Mouse (Mus musculus): Measurements from ENCODE around the gene Babam2. TPM values are rescaled to one million over a fixed set of nuclear protein-coding genes. Genes with fewer than 3 reads are reported as not detected.

Babam2 gene
- polyA plus RNA-seq, 1 experiment from 2014 or later, result 22.1 TPM

- no peak overlapping the region for H3K4me2 ChIP-seq (ENCODE audit: low read depth, low read length)
- no peak overlapping the region for H3K27ac ChIP-seq (ENCODE audit: low read depth)
- ATAC-seq (no peak), DNase-seq (no peak)
- no peaks in the 10 kb centered on the region for H3K9me3 ChIP-seq (ENCODE audit: low read length)
- no peak overlapping the region for H3K4me3 ChIP-seq (ENCODE audit: low read depth, low read length)
- peaks cover 11% of the 10 kb centered on the region for H3K4me1 ChIP-seq (ENCODE audit: insufficient read depth)
- TF ChIP-seq EP300 (IDR thresholded peaks at IDR 0.05; ENCODE audit: low read depth) (no peak), CTCF (IDR thresholded peaks at IDR 0.05; ENCODE audit: low read depth) (no peak)
- H3K9ac ChIP-seq (replicated peaks), result no peak overlapping the region
- H3K27me3 ChIP-seq (ENCODE audit: insufficient read depth, low read length), result no peaks in the 10 kb centered on the region
- 81% methylated on average over 1 of the region's 1 CpGs for whole genome bisulfite sequencing (ENCODE audit: insufficient replicate concordance)
- H3K36me3 ChIP-seq (replicated peaks; ENCODE audit: insufficient read depth, low read length), result no peaks in the 10 kb centered on the region
These were observed 114.1 kb downstream of the Babam2 start for GRCm38 (mm10) chr5:31811663-31812001.

- WGBS (ENCODE audit: insufficient replicate concordance), result 83% methylated on average over 6 of the region's 6 CpGs
- H3K4me2 ChIP-seq (ENCODE audit: low read depth, low read length), result no peak overlapping the region
These were observed 115.7 kb downstream of the Babam2 start for GRCm38 (mm10) chr5:31813156-31813675.

GRCm38 (mm10) chr5:31814068-31814467 lies 116.6 kb downstream of the Babam2 start:
- Histone ChIP-seq H3K27ac (ENCODE audit: low read depth) (no peak overlapping the region), H3K4me2 (ENCODE audit: low read depth, low read length) (no peak overlapping the region), H3K9ac (replicated peaks) (no peak overlapping the region), H3K27me3 (ENCODE audit: insufficient read depth, low read length) (no peaks in the 10 kb centered on the region), H3K9me3 (ENCODE audit: low read length) (no peaks in the 10 kb centered on the region), H3K4me3 (ENCODE audit: low read depth, low read length) (no peak overlapping the region), H3K36me3 (replicated peaks; ENCODE audit: insufficient read depth, low read length) (no peaks in the 10 kb centered on the region), H3K4me1 (ENCODE audit: insufficient read depth) (peaks cover 11% of the 10 kb centered on the region)
- WGBS (ENCODE audit: insufficient replicate concordance), result 64% methylated on average over 4 of the region's 4 CpGs
- DNase-seq, result no peak
- ATAC-seq, result no peak
- TF ChIP-seq EP300 (IDR thresholded peaks at IDR 0.05; ENCODE audit: low read depth) (no peak), CTCF (IDR thresholded peaks at IDR 0.05; ENCODE audit: low read depth) (no peak)

More at GRCm38 (mm10) chr5:31813156-31813675, 115.7 kb downstream of the Babam2 start:
- no peak for TF ChIP-seq EP300 (IDR thresholded peaks at IDR 0.05; ENCODE audit: low read depth)
- TF ChIP-seq CTCF (IDR thresholded peaks at IDR 0.05; ENCODE audit: low read depth), result no peak
- ATAC-seq (no peak), DNase-seq (no peak)
- Histone ChIP-seq H3K9ac (replicated peaks) (no peak overlapping the region), H3K9me3 (ENCODE audit: low read length) (no peaks in the 10 kb centered on the region), H3K4me1 (ENCODE audit: insufficient read depth) (peaks cover 11% of the 10 kb centered on the region), H3K4me3 (ENCODE audit: low read depth, low read length) (no peak overlapping the region), H3K27ac (ENCODE audit: low read depth) (no peak overlapping the region), H3K36me3 (replicated peaks; ENCODE audit: insufficient read depth, low read length) (no peaks in the 10 kb centered on the region), H3K27me3 (ENCODE audit: insufficient read depth, low read length) (no peaks in the 10 kb centered on the region)

GRCm38 (mm10) chr5:31815129-31815528 lies 117.6 kb downstream of the Babam2 start:
- WGBS (ENCODE audit: insufficient replicate concordance), result 75% methylated on average over 7 of the region's 7 CpGs
- H3K36me3 ChIP-seq (replicated peaks; ENCODE audit: insufficient read depth, low read length), result no peaks in the 10 kb centered on the region
- no peak overlapping the region for H3K9ac ChIP-seq (replicated peaks)
- H3K4me1 ChIP-seq (ENCODE audit: insufficient read depth), result peaks cover 10% of the 10 kb centered on the region
- TF ChIP-seq EP300 (IDR thresholded peaks at IDR 0.05; ENCODE audit: low read depth) (no peak), CTCF (IDR thresholded peaks at IDR 0.05; ENCODE audit: low read depth) (no peak)
- no peaks in the 10 kb centered on the region for H3K9me3 ChIP-seq (ENCODE audit: low read length)
- H3K27ac ChIP-seq (ENCODE audit: low read depth), result no peak overlapping the region
- no peak overlapping the region for H3K4me3 ChIP-seq (ENCODE audit: low read depth, low read length)
- ATAC-seq (no peak), DNase-seq (no peak)
- no peaks in the 10 kb centered on the region for H3K27me3 ChIP-seq (ENCODE audit: insufficient read depth, low read length)
- no peak overlapping the region for H3K4me2 ChIP-seq (ENCODE audit: low read depth, low read length)

GRCm38 (mm10) chr5:31816082-31816481 lies 118.6 kb downstream of the Babam2 start:
- Histone ChIP-seq H3K27me3 (ENCODE audit: insufficient read depth, low read length) (no peaks in the 10 kb centered on the region), H3K4me3 (ENCODE audit: low read depth, low read length) (no peak overlapping the region), H3K36me3 (replicated peaks; ENCODE audit: insufficient read depth, low read length) (no peaks in the 10 kb centered on the region), H3K9ac (replicated peaks) (no peak overlapping the region), H3K27ac (ENCODE audit: low read depth) (no peak overlapping the region), H3K9me3 (ENCODE audit: low read length) (no peaks in the 10 kb centered on the region), H3K4me2 (ENCODE audit: low read depth, low read length) (no peak overlapping the region), H3K4me1 (ENCODE audit: insufficient read depth) (peaks cover under 1% of the 10 kb centered on the region)
- WGBS (ENCODE audit: insufficient replicate concordance), result 83% methylated on average over 1 of the region's 1 CpGs
- TF ChIP-seq EP300 (IDR thresholded peaks at IDR 0.05; ENCODE audit: low read depth) (no peak), CTCF (IDR thresholded peaks at IDR 0.05; ENCODE audit: low read depth) (no peak)
- DNase-seq (no peak), ATAC-seq (no peak)

GRCm38 (mm10) chr5:31820801-31821200 lies 123.3 kb downstream of the Babam2 start:
- H3K36me3 ChIP-seq (replicated peaks; ENCODE audit: insufficient read depth, low read length), result no peaks in the 10 kb centered on the region
- no peak for TF ChIP-seq CTCF (IDR thresholded peaks at IDR 0.05; ENCODE audit: low read depth)
- no peak for TF ChIP-seq EP300 (IDR thresholded peaks at IDR 0.05; ENCODE audit: low read depth)
- no peak overlapping the region for H3K4me2 ChIP-seq (ENCODE audit: low read depth, low read length)
- H3K9me3 ChIP-seq (ENCODE audit: low read length), result no peaks in the 10 kb centered on the region
- H3K9ac ChIP-seq (replicated peaks), result no peak overlapping the region
- no peak overlapping the region for H3K27ac ChIP-seq (ENCODE audit: low read depth)
- no peak overlapping the region for H3K4me3 ChIP-seq (ENCODE audit: low read depth, low read length)
- DNase-seq, result no peak
- H3K4me1 ChIP-seq (ENCODE audit: insufficient read depth), result peaks cover 5% of the 10 kb centered on the region; the same call in 1 of the 2 replicates
- WGBS (ENCODE audit: insufficient replicate concordance), result 74% methylated on average over 3 of the region's 3 CpGs
- H3K27me3 ChIP-seq (ENCODE audit: insufficient read depth, low read length), result no peaks in the 10 kb centered on the region
- no peak for ATAC-seq

- H3K4me1 ChIP-seq (ENCODE audit: insufficient read depth), result peaks cover 5% of the 10 kb centered on the region; the same call in 1 of the 2 replicates
- H3K4me3 ChIP-seq (ENCODE audit: low read depth, low read length), result no peak overlapping the region
- H3K36me3 ChIP-seq (replicated peaks; ENCODE audit: insufficient read depth, low read length), result no peaks in the 10 kb centered on the region
- no peak overlapping the region for H3K4me2 ChIP-seq (ENCODE audit: low read depth, low read length)
- no peaks in the 10 kb centered on the region for H3K27me3 ChIP-seq (ENCODE audit: insufficient read depth, low read length)
- H3K27ac ChIP-seq (ENCODE audit: low read depth), result no peak overlapping the region
- H3K9ac ChIP-seq (replicated peaks), result no peak overlapping the region
- 80% methylated on average over 1 of the region's 1 CpGs for WGBS (ENCODE audit: insufficient replicate concordance)
- TF ChIP-seq EP300 (IDR thresholded peaks at IDR 0.05; ENCODE audit: low read depth) (no peak), CTCF (IDR thresholded peaks at IDR 0.05; ENCODE audit: low read depth) (no peak)
- no peak for ATAC-seq
- DNase-seq, result no peak
- H3K9me3 ChIP-seq (ENCODE audit: low read length), result no peaks in the 10 kb centered on the region
These were observed 123.7 kb downstream of the Babam2 start for GRCm38 (mm10) chr5:31821204-31821603.

Measured in liver, postnatal 0 days (tissue).